Mouse (Mus musculus) stomach, postnatal 0 days (tissue): Measurements from ENCODE around the gene Gla.

ENCODE experiments used
- CTCF ChIP-seq: IDR thresholded peaks from 2 replicates; pipeline ENCODE4 v1.5.1; 2016; ENCODE audit warnings: antibody characterized with exemption, low read depth, mild to moderate bottlenecking, moderate library complexity
- EP300 ChIP-seq: optimal IDR thresholded peaks from 2 replicates; pipeline ENCODE3; 2016; ENCODE audit warnings: antibody characterized with exemption

GRCm38 (mm10) chrX:134585103-134586002 lies 15.6 kb downstream of the Gla start, which contains the start of gene Rpl36a:
- TF ChIP-seq CTCF = peak; percentile 79
- TF ChIP-seq EP300 = no peak
